8 mouse cellular contexts compared by ENCODE assay signal in the genomic region with DNA sequence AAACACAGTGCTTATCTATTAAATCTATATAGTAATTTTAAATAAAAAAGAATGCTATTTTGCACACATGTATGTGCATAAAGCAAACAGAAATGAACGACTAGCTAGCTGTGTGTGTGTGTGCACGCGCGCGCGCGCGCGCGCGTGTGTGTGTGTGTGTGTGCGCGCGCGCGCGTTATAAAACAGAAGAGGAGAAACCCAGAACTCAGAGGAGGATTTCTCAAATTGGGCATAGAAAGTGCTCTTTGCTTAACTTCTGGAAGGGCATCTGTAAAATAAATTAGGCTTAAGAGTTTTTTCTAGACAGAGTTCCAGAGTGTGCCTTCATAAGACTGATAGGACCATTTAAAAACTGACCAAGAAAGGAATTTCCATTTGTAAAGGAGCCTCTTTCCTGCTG. TPM values are rescaled to one million over a fixed set of nuclear protein-coding genes. Genes with fewer than 3 reads are reported as not detected.
A peak's percentile ranks its signal among the peaks of the same experiment; 100 is the strongest.
DNase-seq lines count a peak whose midpoint lies in the region; ATAC-seq and TF ChIP-seq lines count a peak whose summit lies in the region.

No protein-coding gene starts in this region.

- no peak for TF ChIP-seq CTCF in thymus, adult 2 months (IDR thresholded peaks at IDR 0.05; ENCODE audit: borderline replicate concordance, control insufficient read depth, extremely low read depth, insufficient read depth, low read length, poor library complexity)
- no peak for TF ChIP-seq CTCF in liver, postnatal 0 days (IDR thresholded peaks at IDR 0.05; ENCODE audit: low read depth)

- no peaks in the 10 kb centered on the region for H3K4me1 ChIP-seq in thymus, adult 2 months (replicated peaks; ENCODE audit: control insufficient read depth, insufficient read depth, low read length)
- H3K4me1 ChIP-seq in heart, embryonic 16.5 days (ENCODE audit: control insufficient read depth, insufficient read depth, low read length): no peaks in the 10 kb centered on the region
- H3K4me1 ChIP-seq in liver, postnatal 0 days (ENCODE audit: insufficient read depth): peaks cover 6% of the 10 kb centered on the region; the same call in 1 of the 2 replicates

- TF ChIP-seq EP300 in liver, postnatal 0 days (IDR thresholded peaks at IDR 0.05; ENCODE audit: low read depth): no peak

- peak overlapping the region; percentile 82 for H3K4me2 ChIP-seq in heart, embryonic 16.5 days (ENCODE audit: low read depth, low read length)
- peak overlapping the region; percentile 68 for H3K4me2 ChIP-seq in liver, postnatal 0 days (ENCODE audit: low read depth, low read length)

- no peak overlapping the region for H3K27ac ChIP-seq in thymus, adult 2 months (ENCODE audit: control insufficient read depth, insufficient read depth, low read length)
- H3K27ac ChIP-seq in heart, embryonic 16.5 days (ENCODE audit: low read length): peak overlapping the region; percentile 27; the same call in 1 of the 2 replicates
- no peak overlapping the region for H3K27ac ChIP-seq in liver, postnatal 0 days (ENCODE audit: low read depth)

- H3K36me3 ChIP-seq in thymus, adult 2 months (ENCODE audit: control insufficient read depth, insufficient read depth, low read length): no peaks in the 10 kb centered on the region
- 0 out of 2 replicates have a peak, but pooled peaks cover 2% of the 10 kb centered on the region for H3K36me3 ChIP-seq in heart, embryonic 16.5 days (ENCODE audit: control insufficient read depth, insufficient read depth)
- 0 out of 2 replicates have a peak, but pooled peaks cover 5% of the 10 kb centered on the region for H3K36me3 ChIP-seq in liver, postnatal 0 days (replicated peaks; ENCODE audit: insufficient read depth, low read length)

- TF ChIP-seq POLR2A in thymus, adult 2 months (IDR thresholded peaks at IDR 0.05; ENCODE audit: control insufficient read depth, extremely low read depth, insufficient read depth, low read length, poor library complexity): no peak

- ATAC-seq in heart, embryonic 16.5 days (replicated peaks; ENCODE audit: extremely low read depth, insufficient read depth, low FRiP score): no peak
- ATAC-seq in liver, postnatal 0 days: no peak

- H3K9me3 ChIP-seq in heart, embryonic 16.5 days (replicated peaks; ENCODE audit: control insufficient read depth, low read length): no peaks in the 10 kb centered on the region
- H3K9me3 ChIP-seq in liver, postnatal 0 days (ENCODE audit: low read length): no peaks in the 10 kb centered on the region

- DNase-seq in adrenal gland, postnatal 36 days: peak; percentile 2 to 20
- DNase-seq in adrenal gland, adult 8-10 months: no peak
- peak; percentile 44 for DNase-seq in thymus, postnatal 4 days
- DNase-seq in thymus, adult 2 months: no peak
- DNase-seq in liver, postnatal 0 days: peak; percentile 52
- DNase-seq in spleen, adult 12 weeks (ENCODE audit: low spot score): no peak
- no peak for DNase-seq in left cerebral cortex, postnatal 36 days (ENCODE audit: low spot score in 2 of 2)

- WGBS in thymus, adult 2 months: 42% methylated on average over 17 of the region's 17 CpGs
- WGBS in heart, embryonic 16.5 days: 26% methylated on average over 17 of the region's 17 CpGs
- WGBS in liver, postnatal 0 days (ENCODE audit: insufficient replicate concordance): 55% methylated on average over 17 of the region's 17 CpGs

- no peaks in the 10 kb centered on the region for H3K27me3 ChIP-seq in thymus, adult 2 months (ENCODE audit: control insufficient read depth, insufficient read depth, low read length)
- no peaks in the 10 kb centered on the region for H3K27me3 ChIP-seq in heart, embryonic 16.5 days (ENCODE audit: control insufficient read depth, insufficient read depth, low read length)
- no peaks in the 10 kb centered on the region for H3K27me3 ChIP-seq in liver, postnatal 0 days (ENCODE audit: insufficient read depth, low read length)

- intact Hi-C loops in left cerebral cortex, postnatal 36 days (cut with DNase I): no loop called here

- no peak overlapping the region for H3K4me3 ChIP-seq in thymus, adult 2 months (ENCODE audit: control insufficient read depth, insufficient read depth, low read length)
- H3K4me3 ChIP-seq in heart, embryonic 16.5 days (ENCODE audit: low read length): peak overlapping the region; percentile 87
- H3K4me3 ChIP-seq in liver, postnatal 0 days (ENCODE audit: low read depth, low read length): peak overlapping the region; percentile 69

- peak overlapping the region; percentile 83 for H3K9ac ChIP-seq in heart, embryonic 16.5 days (ENCODE audit: low read length)
- H3K9ac ChIP-seq in liver, postnatal 0 days (replicated peaks): peak overlapping the region; percentile 74; the same call in 1 of the 2 replicates

RNA-seq across cellular contexts. Expression of a gene that starts 1.3 kb away (rescaled TPM):
- total RNA-seq in adrenal gland, postnatal 36 days (2021): 100 to 1,000 TPM in 1 of 2 experiments, 10 to 100 TPM in 1; 94.1 to 113 TPM
- total RNA-seq in adrenal gland, adult 8-10 months (2022): 100 to 1,000 TPM in 1 of 4 experiments, 10 to 100 TPM in 3; 77.2 to 106 (median 91.9) TPM
- 85.9 and 106 TPM in 2 replicates for polyA plus RNA-seq in thymus, adult 2 months (2012; rRNA removed)
- polyA plus RNA-seq in heart, embryonic 16.5 days (2015; fragmentation: Nextera tagmentation; extraction: Ambion mirVana): 90.0 and 94.7 TPM in 2 replicates
- polyA plus RNA-seq in liver, postnatal 0 days (2015; fragmentation: Nextera tagmentation; extraction: Ambion mirVana): 132 and 143 TPM in 2 replicates
- total RNA-seq in left cerebral cortex, postnatal 36 days (2021): 10 to 100 TPM; 34.0 to 45.4 TPM

RNA-seq across cellular contexts. Expression of a gene that starts 49.0 kb away (rescaled TPM):
- total RNA-seq in adrenal gland, postnatal 36 days (2021): 10 to 100 TPM; 35.6 to 38.1 TPM
- 10 to 100 TPM; 35.1 to 44.2 (median 39.5) TPM for total RNA-seq in adrenal gland, adult 8-10 months (2022)
- 30.0 and 33.0 TPM in 2 replicates for polyA plus RNA-seq in thymus, adult 2 months (2012; rRNA removed)
- polyA plus RNA-seq in heart, embryonic 16.5 days (2015; fragmentation: Nextera tagmentation; extraction: Ambion mirVana): 28.6 and 29.9 TPM in 2 replicates
- polyA plus RNA-seq in liver, postnatal 0 days (2015; fragmentation: Nextera tagmentation; extraction: Ambion mirVana): 13.0 and 13.8 TPM in 2 replicates
- 10 to 100 TPM; 39.6 to 40.5 TPM for total RNA-seq in left cerebral cortex, postnatal 36 days (2021)

RNA-seq across cellular contexts. Expression of a gene that starts 49.1 kb away (rescaled TPM):
- total RNA-seq in adrenal gland, postnatal 36 days (2021): 10 to 100 TPM; 32.3 to 36.4 TPM
- total RNA-seq in adrenal gland, adult 8-10 months (2022): 10 to 100 TPM; 29.3 to 38.4 (median 35.3) TPM
- polyA plus RNA-seq in thymus, adult 2 months (2012; rRNA removed): 43.2 and 50.9 TPM in 2 replicates
- 33.5 and 35.2 TPM in 2 replicates for polyA plus RNA-seq in heart, embryonic 16.5 days (2015; fragmentation: Nextera tagmentation; extraction: Ambion mirVana)
- 14.8 and 15.4 TPM in 2 replicates for polyA plus RNA-seq in liver, postnatal 0 days (2015; fragmentation: Nextera tagmentation; extraction: Ambion mirVana)
- total RNA-seq in left cerebral cortex, postnatal 36 days (2021): 10 to 100 TPM; 31.2 to 35.2 TPM

Comparison
In these comparisons a context has a peak if more than half of its experiments do, and no peak if none do; other contexts are left out.
1. DNase-seq: peak in adrenal gland, postnatal 36 days (2 of 2), thymus, postnatal 4 days (single experiment) and liver, postnatal 0 days (single experiment); none in adrenal gland, adult 8-10 months (single experiment), thymus, adult 2 months (single experiment), spleen, adult 12 weeks (single experiment) and left cerebral cortex, postnatal 36 days (0 of 2).